Mouse (Mus musculus) hindbrain, embryonic 10.5 days (tissue): Measurements from ENCODE around the gene Car8. TPM values are rescaled to one million over a fixed set of nuclear protein-coding genes. Genes with fewer than 3 reads are reported as not detected.

Source experiments
- DNase-seq: peaks from one replicate; pipeline ENCODE4 v3.0.0-alpha.2; 2017; ENCODE audit warnings: low spot score
- H3K27ac ChIP-seq: fragments of 300-500 bp; sonication (generic); 2 replicates; pipeline ENCODE4 v1.5.1; 2016; ENCODE audit warnings: mild to moderate bottlenecking, moderate library complexity
- H3K27me3 ChIP-seq: fragments of 300-500 bp; sonication (generic); 2 replicates; pipeline ENCODE4 v1.6.1; 2016; ENCODE audit warnings: mild to moderate bottlenecking; ENCODE audit not compliant: poor library complexity, insufficient read depth, severe bottlenecking
- H3K36me3 ChIP-seq: fragments of 300-500 bp; sonication (generic); 2 replicates; pipeline ENCODE4 v1.6.1; 2016; ENCODE audit warnings: mild to moderate bottlenecking, moderate library complexity
- H3K4me1 ChIP-seq: fragments of 300-500 bp; sonication (generic); replicated peaks from 2 replicates; pipeline ENCODE4 v1.6.1; 2016; ENCODE audit warnings: mild to moderate bottlenecking
- H3K4me3 ChIP-seq: fragments of 300-500 bp; sonication (generic); 2 replicates; pipeline ENCODE4 v1.5.1; 2016; ENCODE audit warnings: mild to moderate bottlenecking, moderate library complexity
- H3K9me3 ChIP-seq: fragments of 300-500 bp; sonication (generic); 2 replicates; pipeline ENCODE4 v1.6.1; 2016; ENCODE audit warnings: mild to moderate bottlenecking, moderate library complexity
- WGBS: fragments of 180-500 bp; shearing (Covaris S2); methylation state at CpG from one replicate; pipeline ENCODE4 v1.1.7; 2016; 5-methylcytosine and 5-hydroxymethylcytosine counted together
- polyA plus RNA-seq: library from polyadenylated mRNA; unstranded; fragments of >200 nt; fragmentation: Nextera tagmentation; extraction: Ambion mirVana; gene quantifications from 2 replicates; pipeline ENCODE4 v1.2.1, GENCODE M21; 2016

Gene Car8
- polyA plus RNA-seq, result 1.6 and 1.9 TPM in 2 replicates

GRCm38 (mm10) chr4:8238560-8239305 lies at the start of gene Car8:
TSS of gene Car8 (minus strand) at chr4:8239041.
- 1% methylated on average over 49 of the region's 49 CpGs for WGBS
- H3K36me3 ChIP-seq, result no peaks in the 10 kb centered on the region
- peak within 1 kb of the TSS; percentile 83 for H3K27ac ChIP-seq

GRCm38 (mm10) chr4:8284934-8285333 lies 46.1 kb upstream of the Car8 start:
- WGBS, result 87% methylated on average over 1 of the region's 1 CpGs
- Histone ChIP-seq H3K27me3 (no peaks in the 10 kb centered on the region), H3K9me3 (no peaks in the 10 kb centered on the region), H3K27ac (no peak overlapping the region), H3K36me3 (no peaks in the 10 kb centered on the region), H3K4me1 (no peaks in the 10 kb centered on the region), H3K4me3 (no peak overlapping the region)
- DNase-seq, result no peak

More at GRCm38 (mm10) chr4:8238560-8239305, at the start of gene Car8:
- no peaks in the 10 kb centered on the region for H3K9me3 ChIP-seq
- H3K4me3 ChIP-seq, result peak within 1 kb of the TSS; percentile 82
- H3K4me1 ChIP-seq, result peaks cover 12% of the 10 kb centered on the region
- peak; percentile 52 for DNase-seq
- H3K27me3 ChIP-seq, result peaks cover 15% of the 10 kb centered on the region

GRCm38 (mm10) chr4:8278159-8278558 lies 39.3 kb upstream of the Car8 start:
- no peaks in the 10 kb centered on the region for H3K9me3 ChIP-seq
- H3K27me3 ChIP-seq, result no peaks in the 10 kb centered on the region
- no peaks in the 10 kb centered on the region for H3K4me1 ChIP-seq
- no peak for DNase-seq
- H3K4me3 ChIP-seq, result no peak overlapping the region
- WGBS, result 92% methylated on average over 2 of the region's 2 CpGs
- H3K36me3 ChIP-seq, result no peaks in the 10 kb centered on the region
- no peak overlapping the region for H3K27ac ChIP-seq

- H3K36me3 ChIP-seq, result no peaks in the 10 kb centered on the region
- no peak for DNase-seq
- H3K9me3 ChIP-seq, result 0 out of 2 replicates have a peak, but pooled peaks cover 3% of the 10 kb centered on the region
- 88% methylated on average over 3 of the region's 3 CpGs for WGBS
- H3K27ac ChIP-seq, result no peak overlapping the region
- no peaks in the 10 kb centered on the region for H3K27me3 ChIP-seq
- H3K4me1 ChIP-seq, result no peaks in the 10 kb centered on the region
- H3K4me3 ChIP-seq, result no peak overlapping the region
Observed at GRCm38 (mm10) chr4:8249805-8250204, 11.0 kb upstream of the Car8 start.

- no peak overlapping the region for H3K27ac ChIP-seq
- H3K27me3 ChIP-seq, result no peaks in the 10 kb centered on the region
- WGBS, result 65% methylated on average over 1 of the region's 1 CpGs
- DNase-seq, result no peak
- no peaks in the 10 kb centered on the region for H3K4me1 ChIP-seq
- no peak overlapping the region for H3K4me3 ChIP-seq
- 0 out of 2 replicates have a peak, but pooled peaks cover 3% of the 10 kb centered on the region for H3K9me3 ChIP-seq
- no peaks in the 10 kb centered on the region for H3K36me3 ChIP-seq
Observed at GRCm38 (mm10) chr4:8245495-8246063, 6.7 kb upstream of the Car8 start.

GRCm38 (mm10) chr4:8245062-8245461 lies 6.2 kb upstream of the Car8 start:
- H3K9me3 ChIP-seq, result 0 out of 2 replicates have a peak, but pooled peaks cover 3% of the 10 kb centered on the region
- no peak overlapping the region for H3K4me3 ChIP-seq
- WGBS, result 89% methylated on average over 3 of the region's 3 CpGs
- no peaks in the 10 kb centered on the region for H3K36me3 ChIP-seq
- no peak for DNase-seq
- no peak overlapping the region for H3K27ac ChIP-seq
- H3K27me3 ChIP-seq, result no peaks in the 10 kb centered on the region
- no peaks in the 10 kb centered on the region for H3K4me1 ChIP-seq

- no peaks in the 10 kb centered on the region for H3K9me3 ChIP-seq
- peaks cover 12% of the 10 kb centered on the region for H3K4me1 ChIP-seq
- peaks cover 15% of the 10 kb centered on the region for H3K27me3 ChIP-seq
- DNase-seq, result no peak
- no peak overlapping the region for H3K4me3 ChIP-seq
- 62% methylated on average over 11 of the region's 11 CpGs for WGBS
- H3K27ac ChIP-seq, result no peak overlapping the region
- H3K36me3 ChIP-seq, result no peaks in the 10 kb centered on the region
Observed at GRCm38 (mm10) chr4:8239699-8240098, 858 bp upstream of the Car8 start.

- WGBS, result 21% methylated on average over 11 of the region's 11 CpGs
- no peak for DNase-seq
Observed at GRCm38 (mm10) chr4:8239306-8239670, 447 bp upstream of the Car8 start.

GRCm38 (mm10) chr4:8232393-8233111 lies 6.3 kb downstream of the Car8 start:
- H3K9me3 ChIP-seq, result no peaks in the 10 kb centered on the region
- no peaks in the 10 kb centered on the region for H3K36me3 ChIP-seq
- 0 out of 2 replicates have a peak, but pooled peaks cover 3% of the 10 kb centered on the region for H3K4me1 ChIP-seq
- no peak overlapping the region for H3K4me3 ChIP-seq
- no peak overlapping the region for H3K27ac ChIP-seq
- no peak for DNase-seq
- 74% methylated on average over 12 of the region's 12 CpGs for WGBS
- peaks cover under 1% of the 10 kb centered on the region; the same call in 1 of the 2 replicates for H3K27me3 ChIP-seq

More at GRCm38 (mm10) chr4:8239306-8239670, 447 bp upstream of the Car8 start:
- Histone ChIP-seq H3K36me3 (no peaks in the 10 kb centered on the region), H3K4me3 (peak overlapping the region; percentile 82), H3K27me3 (peaks cover 15% of the 10 kb centered on the region), H3K27ac (0 out of 2 replicates have a peak overlapping the region, but pooled peaks have one; percentile 83), H3K9me3 (no peaks in the 10 kb centered on the region), H3K4me1 (peaks cover 12% of the 10 kb centered on the region)

- Histone ChIP-seq H3K27me3 (no peaks in the 10 kb centered on the region), H3K36me3 (no peaks in the 10 kb centered on the region), H3K27ac (no peak overlapping the region), H3K9me3 (no peaks in the 10 kb centered on the region), H3K4me3 (no peak overlapping the region), H3K4me1 (0 out of 2 replicates have a peak, but pooled peaks cover 3% of the 10 kb centered on the region)
- WGBS, result 90% methylated on average over 5 of the region's 5 CpGs
- DNase-seq, result no peak
Observed at GRCm38 (mm10) chr4:8231291-8231871, 7.5 kb downstream of the Car8 start.

GRCm38 (mm10) chr4:8229661-8230298 lies 9.1 kb downstream of the Car8 start:
- H3K9me3 ChIP-seq, result no peaks in the 10 kb centered on the region
- no peak for DNase-seq
- WGBS, result 68% methylated on average over 3 of the region's 3 CpGs

GRCm38 (mm10) chr4:8218941-8219340 lies 19.9 kb downstream of the Car8 start:
- Histone ChIP-seq H3K36me3 (no peaks in the 10 kb centered on the region), H3K27me3 (no peaks in the 10 kb centered on the region), H3K4me1 (peaks cover 7% of the 10 kb centered on the region; the same call in 1 of the 2 replicates), H3K27ac (no peak overlapping the region), H3K9me3 (no peaks in the 10 kb centered on the region), H3K4me3 (no peak overlapping the region)
- no peak for DNase-seq
- WGBS, result 92% methylated on average over 8 of the region's 8 CpGs

More at GRCm38 (mm10) chr4:8229661-8230298, 9.1 kb downstream of the Car8 start:
- no peaks in the 10 kb centered on the region for H3K27me3 ChIP-seq
- no peak overlapping the region for H3K4me3 ChIP-seq
- H3K27ac ChIP-seq, result no peak overlapping the region
- H3K4me1 ChIP-seq, result 0 out of 2 replicates have a peak, but pooled peaks cover 3% of the 10 kb centered on the region
- no peaks in the 10 kb centered on the region for H3K36me3 ChIP-seq
